Comparison of ENCODE assay signal across 31 mouse cellular contexts in genomic region chr17:85805726-85806359, GRCm38 (mm10).
DNase-seq lines count a peak whose midpoint lies in the region; ATAC-seq and TF ChIP-seq lines count a peak whose summit lies in the region.
"Had no signal": no experiment of that assay in that cellular context is flagged by ENCODE, and none has a peak within 500 bp of the region (broad histone marks: within the 10 kb centered on the region; RNA-seq: fewer than 3 reads in every experiment).

No protein-coding gene starts in this region.

- no peak for ATAC-seq in embryonic facial prominence, embryonic 11.5 days (replicated peaks; ENCODE audit: insufficient number of reproducible peaks, low FRiP score, low TSS enrichment, low read depth)
- ATAC-seq: forebrain, embryonic 14.5 days; forebrain, postnatal 0 days; hindbrain, postnatal 0 days; inflammation-experienced regulatory T-cells, adult 6 months; intestine, embryonic 16.5 days had no signal

- peaks cover 5% of the 10 kb centered on the region for H3K4me1 ChIP-seq in embryonic facial prominence, embryonic 11.5 days (ENCODE audit: control insufficient read depth, insufficient read depth, low read length)

- H3K4me2 ChIP-seq in embryonic facial prominence, embryonic 11.5 days (ENCODE audit: low read depth, low read length) = no peak overlapping the region
- H3K4me2 ChIP-seq: embryonic facial prominence, embryonic 13.5 days; heart, embryonic 12.5 days; heart, embryonic 15.5 days; hindbrain, embryonic 14.5 days had no signal

- WGBS in embryonic facial prominence, embryonic 11.5 days = 19% methylated on average over 13 of the region's 13 CpGs

- DNase-seq in embryo, embryonic 10 days (ENCODE audit: low spot score) = peak; percentile 18
- DNase-seq in embryo, embryonic 9.5 days (ENCODE audit: extremely low spot score) = no peak
- peak; percentile 25 for DNase-seq in gastrocnemius, adult 2 months
- DNase-seq in gastrocnemius, postnatal 25 days = no peak
- peak; percentile 20 for DNase-seq in 3T3-L1 (ENCODE audit: low read depth, low spot score)
- DNase-seq in embryonic facial prominence, embryonic 11.5 days (ENCODE audit: low spot score) = peak; percentile 57
- DNase-seq in adrenal gland, postnatal 25 days = no peak
- DNase-seq in layer of hippocampus, adult 9-10 months (ENCODE audit: low spot score) = no peak
- DNase-seq: adrenal gland, adult 2 months; adrenal gland, postnatal 14 days; B cell, adult 2 months; cerebellum, adult 11-12 months; cerebellum, adult 8-10 months; cerebellum, postnatal 10 days; cerebellum, postnatal 36 days; forebrain, postnatal 0 days; gastrocnemius, postnatal 36 days; heart, postnatal 10 days; heart, postnatal 4 days; kidney, adult 18-20 months had no signal

- peaks cover 3% of the 10 kb centered on the region; the same call in 1 of the 2 replicates for H3K27me3 ChIP-seq in embryonic facial prominence, embryonic 11.5 days (ENCODE audit: control insufficient read depth, insufficient read depth, low read length)
- H3K27me3 ChIP-seq: CH12.LX had no signal

- intact Hi-C loops in gastrocnemius, adult 2 months (cut with DNase I) = no loop called here

- no peaks in the 10 kb centered on the region for H3K36me3 ChIP-seq in embryonic facial prominence, embryonic 11.5 days (replicated peaks; ENCODE audit: control insufficient read depth, insufficient read depth, low read depth, low read length)
- H3K36me3 ChIP-seq: embryonic facial prominence, embryonic 13.5 days; G1E; heart, embryonic 12.5 days; heart, embryonic 15.5 days had no signal

- H3K27ac ChIP-seq in gastrocnemius, adult 2 months = no peak overlapping the region
- no peak overlapping the region for H3K27ac ChIP-seq in embryonic facial prominence, embryonic 11.5 days (replicated peaks; ENCODE audit: low read depth, low read length)
- H3K27ac ChIP-seq: embryonic facial prominence, embryonic 13.5 days; heart, embryonic 15.5 days; hindbrain, embryonic 14.5 days; hindbrain, postnatal 0 days had no signal

- no peaks in the 10 kb centered on the region for H3K9me3 ChIP-seq in embryonic facial prominence, embryonic 11.5 days (replicated peaks; ENCODE audit: control insufficient read depth, low read length)
- H3K9me3 ChIP-seq: embryonic facial prominence, embryonic 13.5 days; G1E; heart, embryonic 12.5 days; heart, embryonic 15.5 days had no signal

- H3K4me3 ChIP-seq in gastrocnemius, adult 2 months = no peak overlapping the region
- H3K4me3 ChIP-seq in embryonic facial prominence, embryonic 11.5 days (ENCODE audit: low read depth, low read length) = no peak overlapping the region
- H3K4me3 ChIP-seq: embryonic facial prominence, embryonic 13.5 days; erythroblast, embryonic 14.5 days; heart, embryonic 12.5 days; heart, embryonic 15.5 days had no signal

- no peak overlapping the region for H3K9ac ChIP-seq in embryonic facial prominence, embryonic 11.5 days (replicated peaks; ENCODE audit: low read length)
- H3K9ac ChIP-seq: embryonic facial prominence, embryonic 13.5 days; forebrain, postnatal 0 days; heart, embryonic 12.5 days; heart, embryonic 15.5 days; hindbrain, embryonic 14.5 days had no signal

- no peak for TF ChIP-seq CTCF in gastrocnemius, adult 2 months (IDR thresholded peaks at IDR 0.05)

Comparison
In these comparisons a context has a peak if more than half of its experiments do, and no peak if none do; other contexts are left out.
1. DNase-seq: peak in embryo, embryonic 10 days (single experiment), gastrocnemius, adult 2 months (single experiment), 3T3-L1 (single experiment) and embryonic facial prominence, embryonic 11.5 days (single experiment); none in embryo, embryonic 9.5 days (single experiment), gastrocnemius, postnatal 25 days (single experiment), adrenal gland, postnatal 25 days (single experiment) and layer of hippocampus, adult 9-10 months (single experiment).